Mouse (Mus musculus) embryonic facial prominence, embryonic 11.5 days (tissue): ENCODE data around the gene Armc8. TPM values are rescaled to one million over a fixed set of nuclear protein-coding genes. Genes with fewer than 3 reads are reported as not detected.

ENCODE experiments used
- ATAC-seq: fragments of 200-750 bp; cut with Nextera tagmentation; replicated peaks from 2 replicates; pipeline ENCODE4 v1.8.0; 2017; ENCODE audit warnings: low read depth; ENCODE audit not compliant: insufficient number of reproducible peaks, low FRiP score, low TSS enrichment
- DNase-seq: peaks from one replicate; pipeline ENCODE4 v3.0.0-alpha.2; 2015; ENCODE audit warnings: low spot score
- H3K27ac ChIP-seq: fragments of 300-500 bp; sonication (generic); replicated peaks from 2 replicates; pipeline ENCODE4 v1.5.1; 2014; ENCODE audit warnings: mild to moderate bottlenecking, low read depth, low read length, control low read depth
- H3K27me3 ChIP-seq: fragments of 300-500 bp; sonication (generic); 2 replicates; pipeline ENCODE4 v1.6.1; 2014; ENCODE audit warnings: mild to moderate bottlenecking, low read length, moderate library complexity, mixed read lengths; ENCODE audit not compliant: control insufficient read depth, insufficient read depth
- H3K36me3 ChIP-seq: fragments of 300-500 bp; sonication (generic); replicated peaks from 2 replicates; pipeline ENCODE4 v1.6.1; 2014; ENCODE audit warnings: low read depth, mild to moderate bottlenecking, low read length, moderate library complexity, mixed read lengths; ENCODE audit not compliant: control insufficient read depth, insufficient read depth
- H3K4me1 ChIP-seq: fragments of 300-500 bp; sonication (generic); 2 replicates; pipeline ENCODE4 v1.6.1; 2014; ENCODE audit warnings: low read length, mixed read lengths; ENCODE audit not compliant: control insufficient read depth, insufficient read depth
- H3K4me2 ChIP-seq: fragments of 300-500 bp; sonication (generic); 2 replicates; pipeline ENCODE4 v1.6.1; 2014; ENCODE audit warnings: low read depth, mild to moderate bottlenecking, control low read depth, low read length, moderate library complexity
- H3K4me3 ChIP-seq: fragments of 300-500 bp; sonication (generic); 2 replicates; pipeline ENCODE4 v1.5.1; 2014; ENCODE audit warnings: low read depth, low read length, control low read depth
- H3K9ac ChIP-seq: fragments of 300-500 bp; sonication (generic); replicated peaks from 2 replicates; pipeline ENCODE4 v1.6.1; 2014; ENCODE audit warnings: mild to moderate bottlenecking, control low read depth, low read length
- H3K9me3 ChIP-seq: fragments of 300-500 bp; sonication (generic); replicated peaks from 2 replicates; pipeline ENCODE4 v1.6.1; 2016; ENCODE audit warnings: mild to moderate bottlenecking, low read length, inconsistent platforms, mixed read lengths; ENCODE audit not compliant: control insufficient read depth
- WGBS: fragments of 180-500 bp; shearing (Covaris S2); extraction: QIAGEN DNeasy Blood & Tissue Kit; methylation state at CpG from one replicate; pipeline ENCODE4 v1.1.7; 2014; 5-methylcytosine and 5-hydroxymethylcytosine counted together
- polyA plus RNA-seq: library from polyadenylated mRNA; unstranded; fragments of >200 nt; fragmentation: Nextera tagmentation; extraction: Ambion mirVana; gene quantifications from 2 replicates; pipeline ENCODE4 v1.2.1, GENCODE M21; 2014

Gene Armc8
- polyA plus RNA-seq, 1 experiment from 2014 or later, result 27.2 TPM

DNA sequence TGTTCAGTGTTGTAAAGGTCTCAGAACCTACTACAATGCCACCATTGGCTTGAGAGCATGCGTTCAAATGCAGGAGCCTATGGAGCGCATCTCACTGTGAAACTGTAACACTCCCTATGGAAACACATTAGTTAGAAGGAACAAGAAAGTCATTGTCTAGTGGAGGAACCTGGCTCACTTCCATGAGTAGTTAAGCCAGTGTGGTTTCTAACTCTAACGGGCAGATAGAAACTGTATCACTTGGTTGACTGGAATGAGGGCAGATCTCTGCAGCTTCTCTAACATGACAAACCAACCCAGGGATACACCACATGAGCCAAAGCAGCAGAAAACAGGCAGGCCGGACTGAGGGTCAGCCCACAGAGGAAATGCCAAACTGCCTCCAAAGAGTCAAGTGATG is 114.5 kb downstream of the Armc8 start:
- Histone ChIP-seq H3K9ac (no peak overlapping the region), H3K36me3 (no peaks in the 10 kb centered on the region), H3K4me1 (no peaks in the 10 kb centered on the region), H3K27ac (no peak overlapping the region), H3K4me3 (no peak overlapping the region), H3K9me3 (no peaks in the 10 kb centered on the region), H3K4me2 (no peak overlapping the region), H3K27me3 (no peaks in the 10 kb centered on the region)
- 84% methylated on average over 4 of the region's 4 CpGs for WGBS
- DNase-seq (no peak), ATAC-seq (no peak)

- no peaks in the 10 kb centered on the region for H3K9me3 ChIP-seq
- no peak within 1 kb of the TSS for H3K4me3 ChIP-seq
- no peak within 1 kb of the TSS for H3K9ac ChIP-seq
- H3K27ac ChIP-seq, result no peak within 1 kb of the TSS
- WGBS, result 11% methylated on average over 14 of the region's 14 CpGs
- no peak within 1 kb of the TSS; the same call in 1 of the 2 replicates for H3K4me2 ChIP-seq
- no peaks in the 10 kb centered on the region for H3K4me1 ChIP-seq
- no peaks in the 10 kb centered on the region for H3K36me3 ChIP-seq
- DNase-seq (peak; percentile 40), ATAC-seq (peak; percentile 64; the same call in 1 of the 2 replicates)
- H3K27me3 ChIP-seq, result no peaks in the 10 kb centered on the region
Measured at GRCm38 (mm10) chr9:99451161-99451560, 117.5 kb downstream of the Armc8 start, which contains the start of gene Nme9. Gene Nme9, plus strand, starts transcription at chr9:99451475.

- ATAC-seq, result 0 out of 2 replicates have a peak, but pooled peaks have one; percentile 45
- H3K36me3 ChIP-seq, result no peaks in the 10 kb centered on the region
- H3K27me3 ChIP-seq, result no peaks in the 10 kb centered on the region
- no peak overlapping the region for H3K27ac ChIP-seq
- H3K9me3 ChIP-seq, result no peaks in the 10 kb centered on the region
- no peak overlapping the region for H3K4me3 ChIP-seq
- H3K9ac ChIP-seq, result no peak overlapping the region
- no peaks in the 10 kb centered on the region for H3K4me1 ChIP-seq
- H3K4me2 ChIP-seq, result no peak overlapping the region
- peak; percentile 55 for DNase-seq
- 39% methylated on average over 9 of the region's 9 CpGs for WGBS
Measured at GRCm38 (mm10) chr9:99449886-99450647, 118.6 kb downstream of the Armc8 start.

GRCm38 (mm10) chr9:99447323-99447722 is 121.4 kb downstream of the Armc8 start:
- ATAC-seq (no peak), DNase-seq (no peak)
- Histone ChIP-seq H3K4me2 (no peak overlapping the region), H3K9me3 (no peaks in the 10 kb centered on the region), H3K27me3 (no peaks in the 10 kb centered on the region), H3K4me3 (no peak overlapping the region), H3K4me1 (no peaks in the 10 kb centered on the region), H3K27ac (no peak overlapping the region), H3K9ac (no peak overlapping the region), H3K36me3 (no peaks in the 10 kb centered on the region)
- WGBS, result 80% methylated on average over 3 of the region's 3 CpGs

GRCm38 (mm10) chr9:99446259-99446658 is 122.4 kb downstream of the Armc8 start:
- DNase-seq (no peak), ATAC-seq (no peak)
- Histone ChIP-seq H3K36me3 (no peaks in the 10 kb centered on the region), H3K4me1 (no peaks in the 10 kb centered on the region), H3K27ac (no peak overlapping the region), H3K27me3 (no peaks in the 10 kb centered on the region), H3K4me2 (no peak overlapping the region), H3K4me3 (no peak overlapping the region), H3K9me3 (no peaks in the 10 kb centered on the region), H3K9ac (no peak overlapping the region)

DNA sequence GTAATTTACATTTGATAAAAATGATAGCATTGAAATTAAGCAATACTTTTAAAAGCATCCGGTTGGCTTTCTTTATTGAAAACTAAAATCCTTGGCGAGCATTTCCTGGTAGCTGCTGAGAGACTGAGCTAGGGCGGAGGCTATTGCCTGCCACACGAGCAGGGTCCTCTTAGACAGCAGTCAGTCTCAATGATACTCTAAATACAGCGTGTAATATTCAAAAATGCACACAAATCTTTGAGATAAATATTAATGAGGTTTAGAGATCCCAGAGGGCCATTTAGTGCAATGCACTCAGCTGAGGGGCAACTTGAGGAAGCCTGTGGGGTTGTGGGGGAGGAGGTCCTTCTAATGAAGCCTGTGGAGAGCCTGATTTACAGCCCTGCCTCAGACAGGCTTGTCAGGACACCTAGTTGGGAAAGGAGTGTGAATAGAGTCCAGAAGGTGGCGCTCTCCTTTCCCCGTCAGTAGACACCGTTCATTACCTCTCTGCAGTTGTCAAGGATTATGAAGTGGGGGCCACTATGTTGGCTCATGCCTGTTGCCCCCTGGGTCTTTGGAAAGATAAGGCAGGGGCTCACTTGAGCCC is 124.0 kb downstream of the Armc8 start:
- H3K4me1 ChIP-seq, result no peaks in the 10 kb centered on the region
- no peaks in the 10 kb centered on the region for H3K27me3 ChIP-seq
- peak; percentile 38 for DNase-seq
- H3K4me2 ChIP-seq, result no peak overlapping the region
- ATAC-seq, result no peak
- H3K36me3 ChIP-seq, result no peaks in the 10 kb centered on the region
- H3K9me3 ChIP-seq, result no peaks in the 10 kb centered on the region
- 36% methylated on average over 8 of the region's 8 CpGs for WGBS
- H3K4me3 ChIP-seq, result no peak overlapping the region
- no peak overlapping the region for H3K27ac ChIP-seq
- no peak overlapping the region for H3K9ac ChIP-seq

GRCm38 (mm10) chr9:99441647-99442433 is 126.9 kb downstream of the Armc8 start:
- DNase-seq (no peak), ATAC-seq (peak; percentile 74)
- WGBS, result 92% methylated on average over 4 of the region's 4 CpGs
- Histone ChIP-seq H3K4me1 (no peaks in the 10 kb centered on the region), H3K27ac (no peak overlapping the region), H3K27me3 (peaks cover 9% of the 10 kb centered on the region), H3K9me3 (no peaks in the 10 kb centered on the region), H3K4me2 (no peak overlapping the region), H3K9ac (no peak overlapping the region), H3K4me3 (no peak overlapping the region), H3K36me3 (no peaks in the 10 kb centered on the region)

GRCm38 (mm10) chr9:99440941-99441340 is 127.8 kb downstream of the Armc8 start:
- Histone ChIP-seq H3K36me3 (no peaks in the 10 kb centered on the region), H3K27ac (no peak overlapping the region), H3K27me3 (peaks cover 9% of the 10 kb centered on the region), H3K4me3 (no peak overlapping the region), H3K9ac (no peak overlapping the region), H3K4me2 (no peak overlapping the region), H3K4me1 (no peaks in the 10 kb centered on the region), H3K9me3 (no peaks in the 10 kb centered on the region)
- no peak for ATAC-seq
- 76% methylated on average over 5 of the region's 5 CpGs for whole genome bisulfite sequencing
- DNase-seq, result no peak
